ENCODE assay signal across 9 mouse cellular contexts in genomic region chr2:152111920-152112319, GRCm38 (mm10). TPM values are rescaled to one million over a fixed set of nuclear protein-coding genes. Genes with fewer than 3 reads are reported as not detected.
A peak's percentile ranks its signal among the peaks of the same experiment; 100 is the strongest.
DNase-seq lines count a peak whose midpoint lies in the region; ATAC-seq and TF ChIP-seq lines count a peak whose summit lies in the region.
"Had no signal": no experiment of that assay in that cellular context is flagged by ENCODE, and none has a peak within 500 bp of the region (broad histone marks: within the 10 kb centered on the region; RNA-seq: fewer than 3 reads in every experiment).

No protein-coding gene starts in this region.

- no peak overlapping the region for H3K9ac ChIP-seq in heart, embryonic 13.5 days
- no peak overlapping the region for H3K9ac ChIP-seq in kidney, postnatal 0 days (ENCODE audit: low read depth, low read length)
- H3K9ac ChIP-seq in liver, adult 2 months (ENCODE audit: low read depth, low read length): no peak overlapping the region

- H3K27ac ChIP-seq in heart, embryonic 13.5 days (replicated peaks): no peak overlapping the region
- H3K27ac ChIP-seq in kidney, postnatal 0 days: no peak overlapping the region
- H3K27ac ChIP-seq in liver, adult 2 months (replicated peaks; ENCODE audit: insufficient read depth, low read depth, low read length): no peak overlapping the region
- H3K27ac ChIP-seq: macrophage had no signal

- H3K27me3 ChIP-seq in heart, embryonic 13.5 days (replicated peaks): peaks cover 43% of the 10 kb centered on the region
- H3K27me3 ChIP-seq in kidney, postnatal 0 days (ENCODE audit: insufficient read depth, low read length): peaks cover 5% of the 10 kb centered on the region; the same call in 1 of the 2 replicates
- H3K27me3 ChIP-seq in liver, adult 2 months (ENCODE audit: control insufficient read depth, insufficient read depth, low read length): peaks cover 3% of the 10 kb centered on the region; the same call in 1 of the 2 replicates
- H3K27me3 ChIP-seq in splenic B cell, adult 2 months (ENCODE audit: control insufficient read depth, insufficient read depth, low read length, poor library complexity, severe bottlenecking): no peaks in the 10 kb centered on the region; the same call in 1 of the 2 replicates

- H3K36me3 ChIP-seq in heart, embryonic 13.5 days: peaks cover 8% of the 10 kb centered on the region; the same call in 1 of the 2 replicates
- no peaks in the 10 kb centered on the region for H3K36me3 ChIP-seq in kidney, postnatal 0 days (ENCODE audit: insufficient read depth, low read length)
- no peaks in the 10 kb centered on the region; the same call in 1 of the 2 replicates for H3K36me3 ChIP-seq in liver, adult 2 months (ENCODE audit: control insufficient read depth, insufficient read depth, low read length)
- H3K36me3 ChIP-seq in splenic B cell, adult 2 months (ENCODE audit: control insufficient read depth, insufficient read depth, low read length, poor library complexity, severe bottlenecking): no peaks in the 10 kb centered on the region

- 0 out of 2 replicates have a peak overlapping the region, but pooled peaks have one; percentile 2 for H3K4me2 ChIP-seq in heart, embryonic 13.5 days
- no peak overlapping the region for H3K4me2 ChIP-seq in kidney, postnatal 0 days (ENCODE audit: low read length)

- TF ChIP-seq POLR2A in liver, adult 2 months (IDR thresholded peaks at IDR 0.05; ENCODE audit: extremely low read depth, insufficient read depth, low read length): no peak

- no peaks in the 10 kb centered on the region for H3K9me3 ChIP-seq in heart, embryonic 13.5 days
- H3K9me3 ChIP-seq in kidney, postnatal 0 days (replicated peaks; ENCODE audit: low read length): no peaks in the 10 kb centered on the region

- 11% methylated on average over 7 of the region's 7 CpGs for WGBS in heart, embryonic 13.5 days
- 5% methylated on average over 7 of the region's 7 CpGs for WGBS in kidney, postnatal 0 days
- WGBS in liver, adult 2 months: 10% methylated on average over 7 of the region's 7 CpGs

- peaks cover 22% of the 10 kb centered on the region for H3K4me1 ChIP-seq in heart, embryonic 13.5 days
- 0 out of 2 replicates have a peak, but pooled peaks cover 4% of the 10 kb centered on the region for H3K4me1 ChIP-seq in kidney, postnatal 0 days (replicated peaks; ENCODE audit: insufficient read depth, low read length)
- no peaks in the 10 kb centered on the region for H3K4me1 ChIP-seq in liver, adult 2 months (ENCODE audit: control insufficient read depth, insufficient read depth, low read length)

- no peak overlapping the region for H3K4me3 ChIP-seq in heart, embryonic 13.5 days
- H3K4me3 ChIP-seq in kidney, postnatal 0 days (replicated peaks; ENCODE audit: low read depth, low read length): no peak overlapping the region
- no peak overlapping the region for H3K4me3 ChIP-seq in liver, adult 2 months (ENCODE audit: insufficient read depth, low read depth, low read length)

- ATAC-seq in CD4-positive, CD25-positive, alpha-beta regulatory T cell, adult 4 months: peak; percentile 81
- ATAC-seq in heart, embryonic 13.5 days (ENCODE audit: extremely low read depth, insufficient number of reproducible peaks, low FRiP score, low TSS enrichment): peak; percentile 32
- ATAC-seq in kidney, postnatal 0 days (replicated peaks; ENCODE audit: low FRiP score, low read depth): peak; percentile 88

- peak; percentile 89 for DNase-seq in c-Kit-negative CD71-positive TER-119-positive erythroid progenitor cells, embryonic 14.5 days (ENCODE audit: low read depth, low spot score)
- peak; percentile 78 for DNase-seq in fibroblast of lung, adult 2 months (ENCODE audit: low read depth)
- DNase-seq in kidney, postnatal 0 days (ENCODE audit: low spot score): peak; percentile 96
- DNase-seq in liver, adult 2 months (ENCODE audit: extremely low read depth, low read depth, low spot score): peak; percentile 65
- DNase-seq in naive thymus-derived CD4-positive, alpha-beta T cell, adult 2 months (ENCODE audit: low read depth): peak; percentile 85
- peak; percentile 84 for DNase-seq in splenic B cell, adult 2 months (ENCODE audit: low read depth, low spot score)

- peak; percentile 100 for TF ChIP-seq CTCF in kidney, postnatal 0 days (IDR thresholded peaks at IDR 0.05; ENCODE audit: low read depth)
- TF ChIP-seq CTCF in liver, adult 2 months (IDR thresholded peaks at IDR 0.05; ENCODE audit: low read depth, low read length): peak; percentile 99

- no peaks in the 10 kb centered on the region for H3K79me2 ChIP-seq in liver, adult 2 months (ENCODE audit: control insufficient read depth, insufficient read depth, low read length)

RNA-seq across cellular contexts. Expression of gene Srxn1, which starts 6.6 kb away (rescaled TPM):
- 1 to 10 TPM; 2.2 to 3.0 TPM for polyA plus RNA-seq in CD4-positive, CD25-positive, alpha-beta regulatory T cell, adult 4 months (2017; shearing (Covaris generic))
- 7.4 and 7.7 TPM in 2 replicates for polyA plus RNA-seq in heart, embryonic 13.5 days (2015; fragmentation: Nextera tagmentation; extraction: Ambion mirVana)
- 19.7 and 20.3 TPM in 2 replicates for polyA plus RNA-seq in kidney, postnatal 0 days (2015; fragmentation: Nextera tagmentation; extraction: Ambion mirVana)
- 24.0 and 30.7 TPM in 2 replicates for total RNA-seq in liver, adult 2 months (2014; rRNA removed)
- 87.2 and 89.1 TPM in 2 replicates for polyA plus RNA-seq in liver, adult 2 months (2012; rRNA removed)

RNA-seq across cellular contexts. Expression of gene Scrt2, which starts 30.6 kb away (rescaled TPM):
- polyA plus RNA-seq in CD4-positive, CD25-positive, alpha-beta regulatory T cell, adult 4 months (2017; shearing (Covaris generic)): not detected
- 0.04 TPM in 1 of 2 replicates, not detected in the other for polyA plus RNA-seq in heart, embryonic 13.5 days (2015; fragmentation: Nextera tagmentation; extraction: Ambion mirVana)
- not detected in 2 replicates for polyA plus RNA-seq in kidney, postnatal 0 days (2015; fragmentation: Nextera tagmentation; extraction: Ambion mirVana)
- not detected in 2 replicates for total RNA-seq in liver, adult 2 months (2014; rRNA removed)
- polyA plus RNA-seq in liver, adult 2 months (2012; rRNA removed): not detected in 2 replicates
- polyA plus RNA-seq: macrophage had no signal

RNA-seq across cellular contexts. Expression of gene Tcf15, which starts 31.4 kb away (rescaled TPM):
- polyA plus RNA-seq in CD4-positive, CD25-positive, alpha-beta regulatory T cell, adult 4 months (2017; shearing (Covaris generic)): not detected
- polyA plus RNA-seq in heart, embryonic 13.5 days (2015; fragmentation: Nextera tagmentation; extraction: Ambion mirVana): 9.2 and 9.4 TPM in 2 replicates
- polyA plus RNA-seq in kidney, postnatal 0 days (2015; fragmentation: Nextera tagmentation; extraction: Ambion mirVana): 12.2 and 15.5 TPM in 2 replicates
- total RNA-seq in liver, adult 2 months (2014; rRNA removed): not detected in 2 replicates
- polyA plus RNA-seq in liver, adult 2 months (2012; rRNA removed): not detected in 2 replicates
- polyA plus RNA-seq: macrophage had no signal

Comparison
In these comparisons a context has a peak if more than half of its experiments do, and no peak if none do; other contexts are left out.
1. ATAC-seq: peak in every context shown above with its lines; median percentile 88 in kidney, postnatal 0 days; 81 in CD4-positive, CD25-positive, alpha-beta regulatory T cell, adult 4 months; 32 in heart, embryonic 13.5 days.